Mouse (Mus musculus): ENCODE results near the gene Ino80. TPM values are rescaled to one million over a fixed set of nuclear protein-coding genes. Genes with fewer than 3 reads are reported as not detected.

Ino80 gene
- total RNA-seq, 2 experiments from 2014 or later, result 9.9 to 10.7 TPM

GRCm38 (mm10) chr2:119454558-119454957, 22.9 kb downstream of the Ino80 start:
- no peak for DNase-seq

GRCm38 (mm10) chr2:119436988-119437387, 40.5 kb downstream of the Ino80 start:
- peak; percentile 45 to 76 for DNase-seq

DNA sequence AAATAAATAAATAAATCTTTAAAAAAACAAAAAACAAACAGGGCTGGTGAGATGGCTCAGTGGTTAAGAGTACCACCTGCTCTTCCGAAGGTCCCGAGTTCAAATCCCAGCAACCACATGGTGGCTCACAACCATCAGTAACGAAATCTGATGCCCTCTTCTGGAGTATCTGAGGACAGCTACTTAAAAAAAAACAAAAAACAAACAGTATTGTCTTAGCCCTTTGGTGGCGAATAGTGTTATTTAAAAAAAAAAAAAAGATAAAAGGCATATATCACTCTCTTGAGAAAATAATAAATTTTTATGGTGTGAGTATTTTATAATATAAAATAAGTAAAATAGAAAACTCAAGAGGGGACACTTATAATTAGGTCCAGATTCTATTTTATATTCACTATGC, 41.0 kb downstream of the Ino80 start:
- no peak for DNase-seq

- DNase-seq, result peak; percentile 42 to 60
These were observed 63.7 kb downstream of the Ino80 start for GRCm38 (mm10) chr2:119413819-119414218.

- DNase-seq, result peak in 1 of 2 experiments; percentile 32
These were observed 65.8 kb downstream of the Ino80 start for GRCm38 (mm10) chr2:119411674-119412073.

GRCm38 (mm10) chr2:119411016-119411415, 66.5 kb downstream of the Ino80 start:
- DNase-seq, result peak in 1 of 2 experiments; percentile 15

DNA sequence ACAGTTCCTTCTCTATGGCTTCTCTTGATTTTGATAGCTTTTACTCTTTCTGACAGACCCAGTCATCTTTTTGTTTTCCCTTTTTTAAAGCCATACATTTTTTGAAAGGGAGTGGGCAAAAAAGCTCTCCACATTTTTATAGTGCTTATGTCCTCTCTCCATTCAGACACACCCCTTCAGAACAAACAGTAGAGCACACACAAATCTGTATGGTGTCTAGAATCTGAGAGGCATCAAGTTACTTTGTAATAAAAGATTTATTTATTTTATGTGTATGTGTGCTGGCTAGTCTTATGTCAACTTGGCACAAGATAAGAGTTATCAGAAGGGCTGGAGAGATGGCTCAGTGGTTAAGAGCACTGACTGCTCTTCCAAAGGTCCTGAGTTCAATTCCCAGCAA, 68.8 kb downstream of the Ino80 start:
- no peak for DNase-seq

- DNase-seq, result peak; percentile 32 to 45
These were observed 69.2 kb downstream of the Ino80 start for GRCm38 (mm10) chr2:119408278-119408677.

DNA sequence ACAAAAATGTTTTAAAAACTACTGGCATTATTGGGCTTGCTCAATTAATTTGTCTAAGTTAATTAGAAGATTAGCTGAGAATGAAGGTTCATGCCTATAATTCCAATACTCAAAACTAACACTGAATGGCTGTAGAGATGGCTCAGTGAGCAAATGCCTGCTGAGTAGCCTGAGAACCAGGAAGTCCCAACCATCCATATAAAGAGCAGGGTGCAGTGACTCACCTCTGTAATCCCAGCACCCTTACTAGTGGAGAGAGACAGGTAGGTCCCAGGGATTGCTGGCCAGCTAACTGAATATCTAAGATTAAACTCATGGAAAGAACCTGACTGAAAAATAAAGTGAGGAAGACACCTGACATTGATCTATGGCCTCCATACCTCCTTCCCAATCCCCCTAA, 78.2 kb downstream of the Ino80 start:
- DNase-seq, result no peak

- DNase-seq, result no peak
These were observed 78.8 kb downstream of the Ino80 start for GRCm38 (mm10) chr2:119398665-119399064.

DNA sequence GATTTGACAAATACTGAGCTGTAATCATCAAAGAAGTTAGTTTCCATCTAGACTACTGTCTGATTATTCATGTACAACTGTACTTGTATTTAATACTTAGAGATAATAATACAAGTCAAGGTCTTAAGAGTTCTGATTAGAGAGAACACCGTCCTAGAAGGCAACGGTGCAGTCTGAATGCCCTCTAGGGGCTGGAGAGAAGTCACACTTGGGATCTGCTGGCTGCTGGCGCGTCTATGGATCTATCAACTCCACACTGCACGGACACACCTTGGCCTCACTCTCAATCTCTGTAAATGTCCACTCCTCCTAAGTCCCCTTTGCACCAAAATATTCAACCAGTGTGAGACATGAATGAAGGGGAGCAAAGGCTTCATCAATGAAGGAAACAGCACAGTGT, 79.2 kb downstream of the Ino80 start:
- no peak for DNase-seq

- no peak for DNase-seq
These were observed 87.5 kb downstream of the Ino80 start for GRCm38 (mm10) chr2:119389992-119390391.

- no peak for DNase-seq
These were observed 89.2 kb downstream of the Ino80 start for GRCm38 (mm10) chr2:119388266-119388665.

GRCm38 (mm10) chr2:119379455-119379854, 98.0 kb downstream of the Ino80 start:
- no peak for DNase-seq

- no peak for DNase-seq
These were observed 99.7 kb downstream of the Ino80 start for GRCm38 (mm10) chr2:119377826-119378225.

DNA sequence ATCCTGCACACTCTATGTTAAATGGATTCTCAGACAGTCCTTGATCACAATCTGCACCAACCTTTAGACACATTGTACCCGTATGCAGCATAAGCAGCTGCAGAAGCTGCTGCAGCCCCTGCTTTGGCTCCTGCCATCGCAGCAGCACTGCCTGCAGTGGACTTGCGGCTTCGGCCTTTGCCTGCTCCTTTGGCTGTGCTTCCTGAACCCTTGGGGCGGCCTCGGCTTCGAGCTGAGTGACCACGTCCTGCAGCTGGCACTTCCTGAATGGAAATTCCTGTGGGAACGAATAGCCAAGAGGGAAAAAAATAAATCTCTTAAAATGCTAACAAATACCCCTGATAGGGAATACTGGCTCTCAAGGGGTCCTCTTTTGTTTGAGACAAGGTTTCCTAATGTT, 100.2 kb downstream of the Ino80 start:
- DNase-seq, result no peak

DNA sequence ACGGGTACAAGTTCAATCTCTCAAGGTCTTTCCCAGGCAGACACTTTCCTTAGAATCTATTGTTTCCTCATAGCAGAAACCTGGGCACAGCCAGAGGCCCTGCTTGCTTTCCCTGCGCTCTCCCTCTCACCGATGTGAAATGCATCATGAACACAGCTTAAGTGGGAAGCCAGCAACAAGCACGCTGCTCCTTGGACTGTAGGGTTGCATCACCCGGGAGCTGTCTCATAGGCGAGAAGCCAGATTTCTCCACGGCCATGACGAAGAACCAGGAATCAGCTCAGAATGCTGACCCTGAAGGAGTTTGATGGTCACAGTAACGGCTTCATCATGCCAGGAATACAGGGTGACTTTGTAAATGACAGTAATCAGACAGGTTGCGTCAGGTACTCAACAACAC, 107.4 kb downstream of the Ino80 start:
- DNase-seq, result no peak

DNA sequence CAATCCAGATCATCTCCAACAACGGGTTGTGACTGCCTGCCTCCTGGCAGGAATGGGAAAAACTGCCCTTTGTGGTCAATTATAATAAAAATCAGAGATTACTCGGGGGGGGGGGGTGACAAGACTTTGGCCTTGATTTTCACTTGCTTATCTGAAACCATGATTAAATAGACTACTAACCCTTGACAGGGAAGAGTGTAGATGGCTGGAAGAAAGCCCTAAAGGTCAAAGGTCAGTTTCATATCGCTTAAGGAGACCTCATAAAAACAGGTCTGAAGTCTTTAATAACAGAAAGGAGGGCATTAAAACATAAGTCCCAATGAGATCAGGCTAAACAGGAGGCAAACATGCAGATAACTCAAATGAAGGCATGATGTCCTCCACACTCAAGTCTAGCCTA, 110.1 kb downstream of the Ino80 start:
- DNase-seq, result no peak

- DNase-seq, result peak; percentile 33 to 38
These were observed 112.5 kb downstream of the Ino80 start for GRCm38 (mm10) chr2:119364969-119365368.

GRCm38 (mm10) chr2:119359721-119360291, 117.7 kb downstream of the Ino80 start:
- no peak for DNase-seq

- no peak for DNase-seq
These were observed 119.2 kb downstream of the Ino80 start for GRCm38 (mm10) chr2:119358249-119358648.

- DNase-seq, result no peak
These were observed 120.7 kb downstream of the Ino80 start for GRCm38 (mm10) chr2:119356805-119357204.

DNA sequence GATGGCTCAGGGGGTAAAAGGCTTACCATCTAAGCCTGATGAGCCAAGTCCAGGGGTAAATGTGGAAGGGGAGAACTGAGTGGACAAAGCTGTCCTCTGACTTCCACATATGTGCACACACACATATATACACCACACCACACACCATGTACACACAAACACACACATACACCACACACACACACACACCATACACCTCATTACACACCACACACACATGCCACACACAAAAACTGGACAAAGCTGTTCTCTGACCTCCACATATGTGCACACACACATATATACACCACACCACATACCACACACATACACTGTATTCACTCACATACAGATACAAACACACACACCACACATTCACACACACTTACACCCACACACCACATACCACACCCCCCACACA, 121.2 kb downstream of the Ino80 start:
- DNase-seq, result no peak

GRCm38 (mm10) chr2:119355651-119356050, 121.8 kb downstream of the Ino80 start:
- DNase-seq, result peak; percentile 75 to 88

GRCm38 (mm10) chr2:119355089-119355488, 122.4 kb downstream of the Ino80 start:
- peak; percentile 85 to 91 for DNase-seq

All from heart, adult 18-20 months (tissue).